ENCODE assay signal across 8 mouse cellular contexts in genomic region chr8:3492901-3493844, GRCm38 (mm10). TPM values are rescaled to one million over a fixed set of nuclear protein-coding genes. Genes with fewer than 3 reads are reported as not detected.
A peak's percentile ranks its signal among the peaks of the same experiment; 100 is the strongest.
DNase-seq lines count a peak whose midpoint lies in the region; ATAC-seq and TF ChIP-seq lines count a peak whose summit lies in the region.

Gene Zfp358 (plus strand): TSS chr8:3493138.

- DNase-seq in ES-E14 (ENCODE audit: low read depth, low spot score), result no peak
- peak; percentile 84 for DNase-seq in cerebellum, adult 11-12 months
- DNase-seq in forelimb bud, embryonic 11.5 days (ENCODE audit: low read depth, low spot score), result peak; percentile 75
- DNase-seq in heart, postnatal 4 days, result peak; percentile 84
- peak in 1 of 2 experiments; percentile 54 for DNase-seq in layer of hippocampus, adult 8-10 months (ENCODE audit: low spot score in 2 of 2)
- DNase-seq in lung, postnatal 0 days (ENCODE audit: low spot score), result peak; percentile 89
- DNase-seq in ovary, postnatal 10 days (ENCODE audit: low spot score), result peak; percentile 60
- peak; percentile 69 for DNase-seq in thymus, postnatal 0 days (ENCODE audit: low spot score)

- H3K4me3 ChIP-seq in ES-E14 (ENCODE audit: insufficient read depth in 1 of 2, low read depth in 1 of 2, low read length in 2 of 2, poor library complexity in 1 of 2, severe bottlenecking in 1 of 2), result peak within 1 kb of the TSS; percentile 80 to 98
- H3K4me3 ChIP-seq in lung, postnatal 0 days (ENCODE audit: low read depth, low read length), result peak within 1 kb of the TSS; percentile 94

- no peaks in the 10 kb centered on the region for H3K9me3 ChIP-seq in ES-E14 (ENCODE audit: control insufficient read depth, insufficient read depth, low read depth, low read length)
- H3K9me3 ChIP-seq in lung, postnatal 0 days (ENCODE audit: low read length), result no peaks in the 10 kb centered on the region

- no peak within 1 kb of the TSS for H3K27ac ChIP-seq in ES-E14 (ENCODE audit: insufficient read depth, low read depth, low read length, poor library complexity, severe bottlenecking)
- peak within 1 kb of the TSS; percentile 82 for H3K27ac ChIP-seq in lung, postnatal 0 days (ENCODE audit: low read length)

- no peak for TF ChIP-seq EP300 in lung, postnatal 0 days (IDR thresholded peaks at IDR 0.05)

- no peaks in the 10 kb centered on the region for H3K36me3 ChIP-seq in ES-E14 (ENCODE audit: control insufficient read depth, insufficient read depth, low read length, poor library complexity, severe bottlenecking)
- peaks cover 9% of the 10 kb centered on the region; the same call in 1 of the 2 replicates for H3K36me3 ChIP-seq in lung, postnatal 0 days (ENCODE audit: insufficient read depth, low read length)

- H3K27me3 ChIP-seq in lung, postnatal 0 days (replicated peaks; ENCODE audit: insufficient read depth, low read length), result no peaks in the 10 kb centered on the region

- in situ Hi-C loops in ES-E14 (cut with MboI; ENCODE audit: low sequenced_read_pairs in 2 of 2, unreplicated experiment in 2 of 2), result no loop called here

- 2% methylated on average over 43 of the region's 64 CpGs for WGBS in lung, postnatal 0 days

- ATAC-seq in lung, postnatal 0 days, result peak; percentile 98

- H3K4me2 ChIP-seq in lung, postnatal 0 days (replicated peaks; ENCODE audit: low read depth, low read length), result peak within 1 kb of the TSS; percentile 68

- no peak for TF ChIP-seq CTCF in lung, postnatal 0 days (IDR thresholded peaks at IDR 0.05)

- peak within 1 kb of the TSS; percentile 71 for H3K9ac ChIP-seq in ES-E14 (ENCODE audit: insufficient read depth, low read depth, low read length, poor library complexity, severe bottlenecking)
- peak within 1 kb of the TSS; percentile 97 for H3K9ac ChIP-seq in lung, postnatal 0 days (replicated peaks; ENCODE audit: low read depth)

- H3K4me1 ChIP-seq in ES-E14 (ENCODE audit: control insufficient read depth in 2 of 2, insufficient read depth in 2 of 2, low read length in 2 of 2, poor library complexity in 1 of 2), result peaks cover 6 to 7% of the 10 kb centered on the region in 2 experiments; a peak in 3 of 4 replicates
- H3K4me1 ChIP-seq in lung, postnatal 0 days (ENCODE audit: insufficient read depth, low read depth, low read length), result peaks cover 6% of the 10 kb centered on the region; the same call in 1 of the 2 replicates

TF ChIP-seq in ES-E14, 5 proteins besides CTCF, POLR2A, EP300 and RAD21:
- TF ChIP-seq CHD2 (IDR thresholded peaks at IDR 0.05; ENCODE audit: low read depth, low read length), result no peak
- peak; percentile 87 for TF ChIP-seq HCFC1 (IDR thresholded peaks at IDR 0.05; ENCODE audit: borderline replicate concordance, insufficient read depth, low read length)

RNA-seq across cellular contexts. Expression of gene Zfp358, which starts in this region (rescaled TPM):
- 5.1 and 7.1 TPM in 2 replicates for total RNA-seq in ES-E14 (2012; rRNA removed)
- total RNA-seq in heart, postnatal 4 days (2021), result 10 to 100 TPM; 24.6 to 26.1 TPM
- 10 to 100 TPM; 27.6 to 32.1 (median 28.0) TPM for total RNA-seq in layer of hippocampus, adult 8-10 months (2022)
- polyA plus RNA-seq in lung, postnatal 0 days (2015; fragmentation: Nextera tagmentation; extraction: Ambion mirVana), result 29.8 and 31.6 TPM in 2 replicates
- polyA plus RNA-seq in thymus, postnatal 0 days (2015; fragmentation: Nextera tagmentation; extraction: Ambion mirVana), result 21.4 and 23.0 TPM in 2 replicates
